Mouse (Mus musculus) gastrocnemius, adult 8-10 months (tissue): ENCODE measurements around the gene Hhipl2. TPM values are rescaled to one million over a fixed set of nuclear protein-coding genes. Genes with fewer than 3 reads are reported as not detected.

Experiments used
- total RNA-seq, 4 experiments: library from RNA; stranded (reverse); gene quantifications; 2 replicates each; pipeline ENCODE4 v1.2.4; 2022

The Hhipl2 gene
- total RNA-seq, 4 experiments from 2014 or later = not detected

Other genes starting within 250 kb of the Hhipl2 start
- 1 to 10 TPM; 1.8 to 2.9 (median 2.2) TPM for gene Disp1, start 196.7 kb upstream of the Hhipl2 start, total RNA-seq
- 10 to 100 TPM; 16.6 to 21.7 (median 19.6) TPM for gene Aida, start 121.6 kb upstream of the Hhipl2 start, total RNA-seq
- gene Brox, start 120.9 kb upstream of the Hhipl2 start, total RNA-seq = 10 to 100 TPM; 17.3 to 20.3 (median 18.2) TPM
- gene Mia3, start 48.7 kb upstream of the Hhipl2 start, total RNA-seq = 100 to 1,000 TPM; 195 to 255 (median 213) TPM
- 1 to 10 TPM; 4.0 to 7.9 (median 5.3) TPM for gene Taf1a, start 29.2 kb upstream of the Hhipl2 start, total RNA-seq